Mouse (Mus musculus) embryonic fibroblast, embryonic 13.5 days (primary cell): ENCODE data around the gene Jak1.

Source experiments
- CTCF ChIP-seq: IDR thresholded peaks from 2 replicates; pipeline ENCODE4 v1.5.1; 2011; ENCODE audit warnings: mild to moderate bottlenecking, control low read depth, low read length, moderate library complexity, borderline replicate concordance; ENCODE audit not compliant: insufficient read depth
- POLR2A ChIP-seq: IDR thresholded peaks from 2 replicates; pipeline ENCODE4 v1.6.1; 2011; ENCODE audit warnings: low read depth, mild to moderate bottlenecking, control low read depth, low read length, moderate library complexity

GRCm38 (mm10) chr4:101249977-101250743 is 14.9 kb downstream of the Jak1 start:
- TF ChIP-seq POLR2A (no peak), CTCF (no peak)
